Mouse (Mus musculus): ENCODE measurements around the gene Cstb. TPM values are rescaled to one million over a fixed set of nuclear protein-coding genes. Genes with fewer than 3 reads are reported as not detected.

Cstb gene
- polyA plus RNA-seq, 1 experiment from 2014 or later: 222 TPM

DNA sequence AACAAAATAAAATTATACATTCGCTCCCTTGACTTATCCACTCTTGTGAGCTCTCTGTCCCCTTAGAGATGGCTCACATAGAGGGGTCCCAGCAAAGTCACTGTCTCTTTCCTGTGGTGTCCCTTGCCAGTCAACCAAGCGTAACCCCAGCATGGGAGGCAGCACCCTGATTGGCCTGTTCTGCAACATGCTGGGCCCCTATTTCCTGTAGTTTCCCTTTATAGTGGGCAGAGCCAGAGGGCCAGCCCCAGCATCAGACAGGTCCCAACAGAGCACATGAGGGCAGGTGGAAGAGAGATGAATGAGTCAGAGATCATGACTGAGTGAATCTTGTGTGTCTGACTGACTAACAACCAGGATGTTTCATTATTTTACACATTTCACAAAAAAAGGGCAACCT, 4.5 kb upstream of the Cstb start:
- H3K4me1 ChIP-seq: peaks cover 5% of the 10 kb centered on the region; the same call in 1 of the 2 replicates
- H3K4me3 ChIP-seq: no peak overlapping the region
- H3K36me3 ChIP-seq: no peaks in the 10 kb centered on the region
- no peaks in the 10 kb centered on the region for H3K9me3 ChIP-seq
- 79% methylated on average over 2 of the region's 2 CpGs for WGBS
- no peak overlapping the region for H3K27ac ChIP-seq
- no peaks in the 10 kb centered on the region for H3K27me3 ChIP-seq
- H3K4me2 ChIP-seq: no peak overlapping the region
- no peak overlapping the region for H3K9ac ChIP-seq
- no peak for ATAC-seq (ENCODE audit: insufficient number of reproducible peaks, insufficient read depth, low FRiP score, low TSS enrichment, low read depth)

DNA sequence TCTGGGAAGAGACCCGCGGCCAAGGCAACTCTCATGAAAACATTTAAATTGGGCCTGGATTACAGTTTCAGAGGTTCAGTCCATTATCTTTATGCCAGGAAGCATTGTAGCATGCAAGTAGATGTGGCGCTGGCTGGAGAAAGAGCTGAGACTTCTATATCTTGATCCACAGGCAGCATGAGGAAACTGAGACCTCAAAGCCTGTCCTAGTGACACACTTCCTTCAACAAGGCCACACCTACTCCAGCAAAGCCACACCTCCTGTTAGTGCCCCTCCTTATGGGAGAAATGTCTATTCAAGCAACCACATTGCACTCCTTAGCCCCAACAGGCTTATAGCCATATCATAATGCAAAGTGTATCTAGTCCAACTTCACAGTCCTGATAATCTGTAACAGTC, 2.9 kb upstream of the Cstb start:
- Histone ChIP-seq H3K9me3 (no peaks in the 10 kb centered on the region), H3K9ac (no peak overlapping the region), H3K27ac (no peak overlapping the region), H3K36me3 (peaks cover 7% of the 10 kb centered on the region), H3K4me2 (no peak overlapping the region), H3K4me1 (peaks cover 10% of the 10 kb centered on the region), H3K4me3 (no peak overlapping the region), H3K27me3 (no peaks in the 10 kb centered on the region)
- ATAC-seq (ENCODE audit: insufficient number of reproducible peaks, insufficient read depth, low FRiP score, low TSS enrichment, low read depth): no peak
- WGBS: 95% methylated on average over 3 of the region's 3 CpGs

DNA sequence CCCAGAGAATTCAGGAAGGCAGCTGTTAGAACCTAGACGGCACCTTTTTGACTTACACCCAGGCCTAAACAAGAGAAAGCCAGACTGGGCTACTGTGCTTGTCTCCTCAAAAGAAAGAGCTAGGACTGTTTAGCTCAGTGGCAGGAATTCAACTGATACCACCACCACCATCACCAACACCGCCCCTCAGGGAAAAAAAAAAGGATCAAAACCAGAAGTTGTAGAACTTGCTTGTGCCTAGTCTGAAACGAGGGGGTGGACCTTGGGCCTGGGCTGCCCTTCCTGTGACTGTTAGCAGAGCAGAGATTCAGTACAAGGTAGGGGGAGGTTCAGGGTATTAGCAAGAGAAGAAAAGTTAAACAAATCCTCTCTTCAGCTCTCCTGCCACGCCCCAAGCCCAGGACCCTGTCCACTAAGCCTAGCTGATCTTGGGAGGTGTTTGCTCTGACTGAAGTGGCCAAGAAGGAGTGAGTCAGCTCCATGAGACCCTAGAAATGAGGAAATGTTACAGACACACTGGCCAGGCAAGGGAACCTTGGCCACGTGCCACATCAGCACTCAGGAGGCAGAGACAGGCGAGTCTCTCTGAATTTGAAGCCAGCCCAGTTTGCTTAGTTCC, 757 bp downstream of the Cstb start:
- 38% methylated on average over 6 of the region's 6 CpGs for WGBS
- Histone ChIP-seq H3K4me3 (peak overlapping the region; percentile 92), H3K27me3 (no peaks in the 10 kb centered on the region), H3K4me2 (peak overlapping the region; percentile 76), H3K27ac (peak overlapping the region; percentile 74), H3K9me3 (no peaks in the 10 kb centered on the region), H3K9ac (peak overlapping the region; percentile 94), H3K4me1 (peaks cover 10% of the 10 kb centered on the region), H3K36me3 (peaks cover 26% of the 10 kb centered on the region)
- no peak for ATAC-seq (ENCODE audit: insufficient number of reproducible peaks, insufficient read depth, low FRiP score, low TSS enrichment, low read depth)

DNA sequence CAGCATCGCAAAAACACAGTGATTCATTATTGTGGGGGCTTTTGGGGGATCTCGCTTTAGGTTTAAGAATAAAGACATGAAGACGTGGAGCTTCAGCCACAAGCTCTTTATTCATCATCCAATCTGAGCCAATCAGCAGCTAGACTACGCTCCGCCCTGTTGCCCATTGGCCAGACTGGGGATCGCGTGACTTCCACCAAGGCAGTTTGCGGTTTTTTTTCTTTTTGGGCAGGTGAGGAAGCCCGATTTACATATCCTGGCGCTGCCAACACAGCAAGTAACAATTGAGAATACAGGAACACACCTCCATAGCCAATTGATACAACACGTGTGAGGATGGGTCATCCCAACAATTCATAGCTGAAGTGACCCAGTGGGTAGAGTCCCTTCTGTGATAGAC, 2.6 kb downstream of the Cstb start:
- Histone ChIP-seq H3K9ac (no peak overlapping the region), H3K9me3 (no peaks in the 10 kb centered on the region), H3K4me1 (peaks cover 10% of the 10 kb centered on the region), H3K27me3 (no peaks in the 10 kb centered on the region), H3K4me2 (no peak overlapping the region), H3K4me3 (no peak overlapping the region), H3K36me3 (peaks cover 26% of the 10 kb centered on the region), H3K27ac (no peak overlapping the region)
- 93% methylated on average over 11 of the region's 11 CpGs for WGBS
- no peak for ATAC-seq (ENCODE audit: insufficient number of reproducible peaks, insufficient read depth, low FRiP score, low TSS enrichment, low read depth)

DNA sequence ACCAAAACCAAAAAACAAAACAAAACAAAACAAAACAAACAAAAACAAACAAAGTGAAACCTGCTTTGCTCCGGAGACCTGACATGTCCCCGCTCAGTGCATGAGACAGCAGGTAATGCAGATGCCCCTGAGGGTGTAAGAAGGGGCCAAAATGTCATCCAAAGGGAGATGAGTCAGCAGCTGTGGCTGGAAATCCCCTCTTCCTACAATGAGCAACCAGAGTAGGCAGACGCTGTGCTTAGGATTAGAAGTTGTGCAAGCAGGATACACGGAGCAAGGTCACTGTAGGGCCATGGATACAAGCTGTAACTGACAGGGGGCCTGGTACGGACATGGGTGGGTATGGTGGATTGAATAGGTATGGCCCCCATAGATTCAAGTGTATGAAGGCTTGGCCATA, 3.7 kb downstream of the Cstb start:
- H3K27me3 ChIP-seq: no peaks in the 10 kb centered on the region
- no peak for ATAC-seq (ENCODE audit: insufficient number of reproducible peaks, insufficient read depth, low FRiP score, low TSS enrichment, low read depth)
- 89% methylated on average over 5 of the region's 5 CpGs for WGBS
- H3K36me3 ChIP-seq: peaks cover 26% of the 10 kb centered on the region
- H3K27ac ChIP-seq: no peak overlapping the region
- H3K9ac ChIP-seq: no peak overlapping the region
- peaks cover 10% of the 10 kb centered on the region for H3K4me1 ChIP-seq
- no peak overlapping the region for H3K4me2 ChIP-seq
- H3K4me3 ChIP-seq: no peak overlapping the region
- H3K9me3 ChIP-seq: no peaks in the 10 kb centered on the region

DNA sequence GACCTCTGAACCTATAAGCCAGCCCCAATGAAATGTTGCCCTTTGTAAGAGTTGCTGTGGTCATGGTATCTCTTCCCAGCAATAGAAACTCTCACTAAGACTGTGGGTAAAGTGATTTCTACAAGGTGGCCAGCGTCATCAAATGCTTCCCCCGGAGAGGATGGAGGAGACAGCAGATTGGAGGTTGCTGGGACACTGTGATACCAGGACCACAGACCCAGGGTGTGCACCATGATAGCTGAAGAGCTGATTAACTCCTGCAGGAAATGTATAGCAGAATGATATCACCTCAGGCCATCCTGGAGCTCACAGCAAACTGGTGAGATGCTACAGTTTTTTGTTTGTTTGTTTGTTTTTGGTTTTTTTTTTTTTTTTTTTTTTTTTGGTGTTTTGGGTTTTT, 4.3 kb downstream of the Cstb start:
- ATAC-seq (ENCODE audit: insufficient number of reproducible peaks, insufficient read depth, low FRiP score, low TSS enrichment, low read depth): no peak
- Histone ChIP-seq H3K4me3 (no peak overlapping the region), H3K27ac (no peak overlapping the region), H3K27me3 (no peaks in the 10 kb centered on the region), H3K9ac (no peak overlapping the region), H3K36me3 (peaks cover 26% of the 10 kb centered on the region), H3K9me3 (no peaks in the 10 kb centered on the region), H3K4me2 (no peak overlapping the region), H3K4me1 (peaks cover 10% of the 10 kb centered on the region)
- 88% methylated on average over 2 of the region's 2 CpGs for WGBS

DNA sequence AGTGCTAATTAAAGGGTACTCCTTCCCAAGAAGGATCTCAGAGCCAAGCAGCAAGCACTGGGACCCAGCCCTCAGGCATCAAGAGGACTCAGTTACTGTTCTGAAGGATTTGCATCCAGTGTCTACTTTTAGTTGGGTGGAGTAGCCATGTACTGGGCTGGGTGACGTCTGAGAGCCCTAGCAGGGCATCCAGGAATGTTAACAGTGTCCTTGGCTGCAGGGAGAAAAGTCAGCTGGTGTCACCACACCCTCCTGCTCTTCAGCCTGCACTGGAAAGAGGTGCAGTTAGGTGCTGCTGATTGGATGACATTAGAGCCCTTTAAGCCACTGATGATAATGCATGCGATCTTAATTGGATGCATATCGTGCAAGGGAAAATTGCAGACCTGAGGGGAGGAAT, 7.4 kb downstream of the Cstb start:
- Histone ChIP-seq H3K4me1 (no peaks in the 10 kb centered on the region), H3K9me3 (no peaks in the 10 kb centered on the region), H3K9ac (no peak overlapping the region), H3K27me3 (no peaks in the 10 kb centered on the region), H3K4me2 (no peak overlapping the region), H3K27ac (no peak overlapping the region), H3K4me3 (no peak overlapping the region), H3K36me3 (peaks cover 16% of the 10 kb centered on the region)
- ATAC-seq (ENCODE audit: insufficient number of reproducible peaks, insufficient read depth, low FRiP score, low TSS enrichment, low read depth): no peak
- WGBS: 56% methylated on average over 3 of the region's 3 CpGs

DNA sequence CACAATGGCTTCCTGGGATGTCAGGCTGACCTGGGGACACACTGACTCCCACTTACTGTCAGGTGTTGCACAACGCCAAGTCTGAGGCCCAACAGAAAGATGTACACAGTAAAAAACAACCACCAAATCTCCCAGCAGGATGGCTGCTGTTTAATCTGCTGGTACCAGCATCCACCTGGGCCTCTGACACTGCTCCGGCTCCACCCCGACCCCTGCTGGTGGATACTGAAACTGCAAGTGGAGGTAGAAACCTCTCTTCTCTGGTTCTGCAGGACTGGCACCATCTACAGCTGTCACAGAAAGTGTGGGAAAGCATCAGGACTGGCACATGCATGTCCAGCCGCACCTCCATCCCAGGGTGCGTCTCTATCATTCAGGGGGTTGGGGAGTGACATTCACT, 12.6 kb downstream of the Cstb start:
- no peak for ATAC-seq (ENCODE audit: insufficient number of reproducible peaks, insufficient read depth, low FRiP score, low TSS enrichment, low read depth)
- Histone ChIP-seq H3K36me3 (peaks cover 24% of the 10 kb centered on the region), H3K4me3 (no peak overlapping the region), H3K9ac (no peak overlapping the region), H3K27me3 (no peaks in the 10 kb centered on the region), H3K4me2 (no peak overlapping the region), H3K9me3 (no peaks in the 10 kb centered on the region), H3K4me1 (no peaks in the 10 kb centered on the region), H3K27ac (no peak overlapping the region)
- WGBS: 15% methylated on average over 5 of the region's 5 CpGs

DNA sequence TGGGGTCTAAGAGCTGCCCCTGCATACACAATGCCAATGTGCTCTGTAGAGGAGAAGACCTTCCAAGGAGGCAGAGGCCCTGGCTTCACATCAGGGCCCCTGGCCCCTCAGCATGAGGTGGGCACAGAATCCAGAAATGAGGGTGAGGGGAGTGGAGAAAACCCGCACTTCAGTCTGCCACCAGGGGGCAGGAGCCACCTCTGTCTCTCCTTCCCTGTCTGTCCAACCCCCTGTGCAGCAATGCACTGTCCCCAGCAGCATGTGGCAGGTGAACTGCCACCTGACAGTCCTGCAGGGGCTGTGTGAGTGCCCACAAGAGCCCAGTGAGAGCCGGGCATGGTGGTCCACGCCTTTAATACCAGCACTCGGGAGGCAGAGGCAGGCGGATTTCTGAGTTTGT, 14.1 kb downstream of the Cstb start:
- Histone ChIP-seq H3K27me3 (no peaks in the 10 kb centered on the region), H3K9ac (no peak overlapping the region), H3K9me3 (no peaks in the 10 kb centered on the region), H3K27ac (no peak overlapping the region), H3K4me3 (no peak overlapping the region), H3K4me2 (no peak overlapping the region), H3K36me3 (peaks cover 37% of the 10 kb centered on the region), H3K4me1 (no peaks in the 10 kb centered on the region)
- ATAC-seq (ENCODE audit: insufficient number of reproducible peaks, insufficient read depth, low FRiP score, low TSS enrichment, low read depth): no peak
- 61% methylated on average over 5 of the region's 5 CpGs for WGBS

DNA sequence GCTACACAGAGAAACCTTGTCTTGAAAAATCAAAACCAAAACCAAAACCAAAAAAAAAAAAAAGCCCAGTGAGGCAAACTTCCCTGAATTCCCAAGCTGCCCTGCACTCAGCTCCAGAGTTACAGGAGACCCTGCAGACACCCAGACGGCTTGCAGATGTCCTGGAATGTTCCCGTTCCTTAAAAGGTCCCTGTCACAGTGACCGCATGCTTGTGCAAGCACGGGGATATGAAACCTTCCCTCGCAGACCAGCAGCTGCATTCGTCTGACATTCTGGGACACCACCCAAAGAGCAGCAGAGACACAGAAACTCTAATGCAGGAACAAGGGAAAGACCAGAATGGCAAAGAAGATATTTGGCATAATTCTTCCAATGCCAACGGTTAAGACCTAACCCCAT, 14.5 kb downstream of the Cstb start:
- H3K4me2 ChIP-seq: no peak overlapping the region
- no peaks in the 10 kb centered on the region for H3K27me3 ChIP-seq
- H3K4me3 ChIP-seq: no peak overlapping the region
- no peak for ATAC-seq (ENCODE audit: insufficient number of reproducible peaks, insufficient read depth, low FRiP score, low TSS enrichment, low read depth)
- H3K9ac ChIP-seq: no peak overlapping the region
- H3K4me1 ChIP-seq: no peaks in the 10 kb centered on the region
- 85% methylated on average over 7 of the region's 7 CpGs for WGBS
- H3K27ac ChIP-seq: no peak overlapping the region
- H3K9me3 ChIP-seq: no peaks in the 10 kb centered on the region
- peaks cover 41% of the 10 kb centered on the region for H3K36me3 ChIP-seq

DNA sequence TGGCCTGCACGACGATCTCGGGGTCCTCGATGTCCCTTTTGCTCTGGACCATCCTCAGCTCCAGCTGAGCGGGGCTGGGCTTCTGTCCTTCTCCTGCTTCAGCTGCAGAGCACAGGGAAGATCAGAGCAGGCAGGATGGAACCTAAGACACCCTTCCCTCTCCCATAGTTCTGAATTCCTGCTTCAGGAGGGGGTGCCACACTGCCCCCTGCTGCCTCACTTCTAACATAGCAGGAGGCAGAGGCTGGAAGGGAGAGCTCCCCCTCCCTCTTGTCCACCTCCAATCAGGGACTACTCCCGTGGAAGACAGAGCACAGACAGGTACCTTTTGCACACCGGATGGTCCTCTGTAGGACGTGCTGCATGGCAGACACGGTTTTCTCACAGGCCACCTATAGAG, 15.3 kb downstream of the Cstb start:
- no peaks in the 10 kb centered on the region for H3K27me3 ChIP-seq
- H3K36me3 ChIP-seq: peaks cover 48% of the 10 kb centered on the region
- no peak overlapping the region for H3K4me3 ChIP-seq
- no peaks in the 10 kb centered on the region for H3K9me3 ChIP-seq
- no peaks in the 10 kb centered on the region for H3K4me1 ChIP-seq
- no peak overlapping the region for H3K27ac ChIP-seq
- H3K4me2 ChIP-seq: no peak overlapping the region
- H3K9ac ChIP-seq: no peak overlapping the region
- WGBS: 68% methylated on average over 9 of the region's 9 CpGs
- no peak for ATAC-seq (ENCODE audit: insufficient number of reproducible peaks, insufficient read depth, low FRiP score, low TSS enrichment, low read depth)

DNA sequence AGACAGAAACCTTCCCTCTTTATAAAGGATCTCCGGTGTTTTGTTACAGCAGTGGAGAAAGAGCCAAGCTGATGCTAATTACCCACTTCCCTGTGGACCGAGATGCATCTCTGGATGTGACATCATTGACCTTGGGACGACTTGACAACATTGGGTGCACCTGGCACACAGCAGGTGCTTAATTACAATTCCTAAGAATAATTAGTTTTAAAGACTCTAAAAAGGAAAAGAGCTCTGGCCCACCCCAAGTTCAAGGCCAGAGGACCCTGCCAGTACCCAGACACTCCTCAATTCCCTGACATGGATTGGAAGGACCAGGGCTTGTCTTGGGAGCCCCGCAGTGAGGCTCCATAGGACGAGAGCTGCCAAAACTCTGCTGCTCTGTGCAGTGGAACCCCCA, 16.1 kb downstream of the Cstb start:
- no peak for ATAC-seq (ENCODE audit: insufficient number of reproducible peaks, insufficient read depth, low FRiP score, low TSS enrichment, low read depth)
- no peak overlapping the region for H3K9ac ChIP-seq
- H3K4me1 ChIP-seq: no peaks in the 10 kb centered on the region
- no peak overlapping the region for H3K4me3 ChIP-seq
- 76% methylated on average over 5 of the region's 5 CpGs for WGBS
- no peaks in the 10 kb centered on the region for H3K9me3 ChIP-seq
- no peak overlapping the region for H3K27ac ChIP-seq
- H3K4me2 ChIP-seq: no peak overlapping the region
- H3K36me3 ChIP-seq: peaks cover 56% of the 10 kb centered on the region
- no peaks in the 10 kb centered on the region for H3K27me3 ChIP-seq

DNA sequence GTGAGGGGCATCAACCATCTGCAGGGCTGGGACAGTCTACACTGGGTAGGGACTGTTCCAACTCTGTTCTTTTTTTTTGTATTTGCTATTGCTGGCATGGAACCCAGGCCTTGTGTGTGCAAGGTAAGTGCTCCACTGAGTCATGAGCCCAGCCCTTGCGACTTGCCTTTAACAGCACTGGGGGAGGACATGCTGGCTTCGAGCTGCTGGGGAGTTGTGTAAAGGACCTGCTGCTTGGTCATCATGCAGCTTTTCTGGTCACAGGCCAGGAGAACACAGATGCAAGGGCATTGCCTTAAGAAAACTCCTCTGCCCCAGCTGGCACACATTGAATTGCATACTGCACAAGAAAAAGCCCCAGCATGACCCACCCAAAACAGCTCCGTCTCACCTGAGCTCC, 16.8 kb downstream of the Cstb start:
- no peak overlapping the region for H3K9ac ChIP-seq
- peaks cover 63% of the 10 kb centered on the region for H3K36me3 ChIP-seq
- no peak overlapping the region for H3K4me3 ChIP-seq
- no peaks in the 10 kb centered on the region for H3K9me3 ChIP-seq
- no peaks in the 10 kb centered on the region for H3K4me1 ChIP-seq
- no peak overlapping the region for H3K27ac ChIP-seq
- no peak for ATAC-seq (ENCODE audit: insufficient number of reproducible peaks, insufficient read depth, low FRiP score, low TSS enrichment, low read depth)
- H3K27me3 ChIP-seq: no peaks in the 10 kb centered on the region
- WGBS: 90% methylated on average over 3 of the region's 3 CpGs
- no peak overlapping the region for H3K4me2 ChIP-seq
